Mouse (Mus musculus) c-Kit-positive CD71-positive TER-119-negative erythroid progenitor cells, embryonic 14.5 days (primary cell): ENCODE results near the gene Aff3.

ENCODE experiments used
- DNase-seq: peaks from one replicate; pipeline ENCODE4 v3.0.0-alpha.2; 2013; ENCODE audit warnings: low read depth

Aff3 gene

DNA sequence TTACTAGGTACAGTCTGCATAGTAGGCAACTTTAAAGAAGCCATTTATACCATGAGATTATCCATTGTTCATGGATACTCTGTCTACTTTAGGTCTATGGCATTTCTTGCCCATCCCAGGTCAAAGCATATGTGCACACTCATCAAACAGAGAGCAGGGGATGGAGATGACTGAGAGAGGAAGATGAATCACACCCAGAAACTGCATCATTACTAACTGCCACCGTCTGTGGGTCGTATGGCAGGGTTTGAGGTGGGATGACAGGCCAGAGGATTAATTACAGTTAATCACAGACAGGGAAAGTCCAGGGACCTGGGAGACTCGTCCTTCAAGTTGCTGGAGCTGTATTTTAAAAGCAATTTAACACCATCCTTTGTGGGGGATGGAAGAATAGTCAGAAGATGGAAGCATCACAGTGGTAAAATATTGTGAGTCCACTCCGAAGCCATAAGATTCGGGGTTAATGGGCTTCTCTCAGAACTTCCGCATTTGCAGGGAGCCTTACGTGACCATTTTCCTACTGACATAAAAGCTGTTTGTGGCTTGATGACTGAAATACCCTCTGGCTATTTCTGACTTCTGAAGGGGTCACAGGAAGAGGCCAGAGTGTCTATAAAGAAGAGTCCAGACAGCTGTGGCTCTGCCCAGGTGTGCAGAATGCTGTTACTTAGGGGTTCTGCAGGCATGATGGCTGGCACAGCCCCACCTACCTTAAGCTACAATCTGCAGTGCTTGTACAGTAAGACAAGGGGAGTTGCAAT, 427.5 kb downstream of the Aff3 start:
- DNase-seq, result no peak

DNA sequence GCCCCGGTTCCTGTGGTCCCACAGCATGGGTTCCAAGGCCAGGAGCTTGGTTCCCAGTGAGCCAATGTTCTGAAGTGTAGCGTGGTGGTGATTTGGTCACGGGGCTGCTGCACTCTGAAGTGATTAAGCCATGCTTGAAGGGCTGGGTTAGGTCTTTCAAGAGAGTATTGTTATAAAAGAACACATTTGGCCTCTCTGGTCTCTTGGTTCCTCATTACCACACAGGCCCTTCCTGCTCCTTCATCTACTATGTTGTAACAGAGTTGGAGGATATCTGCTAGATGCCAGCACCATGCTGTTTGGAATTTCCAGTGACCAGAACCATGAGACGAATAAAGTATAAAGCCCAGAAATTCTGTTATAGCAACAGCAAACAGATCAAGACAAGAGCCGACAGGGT, 431.6 kb downstream of the Aff3 start:
- no peak for DNase-seq

DNA sequence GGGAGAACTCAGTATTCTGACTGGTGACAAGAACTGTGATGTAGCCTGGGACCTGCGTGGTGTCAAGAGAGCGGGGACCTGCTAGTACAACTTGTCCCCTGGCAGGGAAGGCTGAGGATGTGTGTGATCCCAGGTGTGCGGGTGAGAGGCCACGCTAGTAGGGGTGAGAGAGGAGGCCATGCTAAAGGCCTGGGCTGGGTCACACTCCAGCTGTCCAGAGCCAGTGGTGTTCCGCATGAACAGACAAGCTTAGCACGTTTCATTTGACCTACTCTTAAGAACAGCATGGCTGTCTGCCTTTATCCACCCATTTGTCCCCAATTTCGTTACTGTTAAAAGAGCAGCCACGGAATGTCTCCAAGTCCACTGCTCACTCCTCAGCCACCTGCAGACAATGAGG, 434.7 kb downstream of the Aff3 start:
- no peak for DNase-seq

DNA sequence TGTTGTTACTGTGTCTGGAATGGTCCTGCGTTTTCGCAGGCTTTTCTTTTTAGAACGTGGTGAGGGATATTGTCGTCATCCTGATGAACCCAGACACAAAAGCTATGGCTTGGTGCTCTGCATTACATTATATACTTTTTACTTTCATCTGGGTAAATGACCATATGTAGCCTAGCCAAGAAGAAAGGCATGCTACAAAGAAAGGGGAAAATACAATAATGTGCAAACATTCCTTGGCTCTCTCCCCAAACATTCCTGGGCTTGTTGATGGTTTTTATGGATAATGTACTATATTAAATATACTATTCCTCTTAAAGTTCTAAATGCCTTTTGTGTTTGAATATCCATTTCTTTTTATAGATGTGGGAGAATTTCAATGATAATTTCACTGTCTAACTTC, 435.9 kb downstream of the Aff3 start:
- no peak for DNase-seq

DNA sequence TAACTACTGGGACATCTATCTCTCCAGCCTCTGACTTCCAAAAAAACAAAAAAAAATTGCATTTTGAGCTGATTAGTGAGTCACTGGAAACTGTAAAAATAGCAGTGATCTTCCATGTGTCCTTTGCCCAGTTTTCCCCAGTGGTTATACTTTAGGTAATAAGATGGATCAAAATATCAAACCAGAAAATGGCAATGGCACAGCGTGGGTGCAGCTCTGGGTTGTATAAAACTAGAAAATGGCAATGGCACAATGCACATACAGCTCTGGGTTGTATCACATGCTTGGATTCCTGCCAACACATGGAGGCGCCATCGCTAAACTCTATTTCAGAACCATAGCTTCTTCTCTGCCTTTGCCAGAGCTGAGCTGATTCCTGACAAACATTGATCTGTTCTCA, 439.6 kb downstream of the Aff3 start:
- DNase-seq, result no peak

DNA sequence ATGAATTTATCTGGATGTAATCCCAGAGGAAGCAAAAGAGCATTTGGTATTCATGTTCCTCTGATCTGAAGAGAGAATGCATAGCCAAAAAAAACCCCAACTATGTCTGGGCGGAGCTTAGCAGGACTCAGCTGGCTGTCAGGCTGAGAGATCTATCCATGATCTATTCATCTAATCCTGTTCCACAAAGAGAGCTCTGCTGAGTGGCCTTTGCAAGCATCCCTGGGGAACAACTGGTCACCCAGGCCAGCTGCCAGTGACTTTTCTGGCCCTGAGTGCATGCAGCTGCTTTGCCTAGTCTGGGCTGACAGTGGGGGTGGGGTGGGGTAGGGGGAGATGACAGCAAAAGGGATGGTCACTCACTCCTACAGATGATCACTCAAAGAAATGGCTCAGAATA, 442.6 kb downstream of the Aff3 start:
- no peak for DNase-seq

DNA sequence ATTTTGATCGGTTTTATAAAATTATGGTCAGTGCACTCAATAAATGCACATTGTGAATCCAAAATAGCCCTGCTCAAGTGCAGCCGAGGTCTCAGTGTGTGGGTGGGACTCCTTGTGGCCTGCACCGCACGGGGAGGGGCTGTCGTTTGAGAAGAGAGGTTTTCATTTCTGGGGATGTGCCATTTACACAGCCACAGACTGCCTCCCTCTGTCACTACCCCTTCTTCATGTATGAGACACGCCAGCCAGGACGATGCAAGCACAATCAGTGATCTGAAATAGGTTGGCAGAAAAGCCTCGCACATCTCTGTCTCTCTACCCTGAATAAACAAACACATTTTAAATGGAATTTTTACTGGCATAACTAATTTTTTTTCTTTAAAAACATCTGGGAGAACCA, 443.3 kb downstream of the Aff3 start:
- DNase-seq, result no peak

DNA sequence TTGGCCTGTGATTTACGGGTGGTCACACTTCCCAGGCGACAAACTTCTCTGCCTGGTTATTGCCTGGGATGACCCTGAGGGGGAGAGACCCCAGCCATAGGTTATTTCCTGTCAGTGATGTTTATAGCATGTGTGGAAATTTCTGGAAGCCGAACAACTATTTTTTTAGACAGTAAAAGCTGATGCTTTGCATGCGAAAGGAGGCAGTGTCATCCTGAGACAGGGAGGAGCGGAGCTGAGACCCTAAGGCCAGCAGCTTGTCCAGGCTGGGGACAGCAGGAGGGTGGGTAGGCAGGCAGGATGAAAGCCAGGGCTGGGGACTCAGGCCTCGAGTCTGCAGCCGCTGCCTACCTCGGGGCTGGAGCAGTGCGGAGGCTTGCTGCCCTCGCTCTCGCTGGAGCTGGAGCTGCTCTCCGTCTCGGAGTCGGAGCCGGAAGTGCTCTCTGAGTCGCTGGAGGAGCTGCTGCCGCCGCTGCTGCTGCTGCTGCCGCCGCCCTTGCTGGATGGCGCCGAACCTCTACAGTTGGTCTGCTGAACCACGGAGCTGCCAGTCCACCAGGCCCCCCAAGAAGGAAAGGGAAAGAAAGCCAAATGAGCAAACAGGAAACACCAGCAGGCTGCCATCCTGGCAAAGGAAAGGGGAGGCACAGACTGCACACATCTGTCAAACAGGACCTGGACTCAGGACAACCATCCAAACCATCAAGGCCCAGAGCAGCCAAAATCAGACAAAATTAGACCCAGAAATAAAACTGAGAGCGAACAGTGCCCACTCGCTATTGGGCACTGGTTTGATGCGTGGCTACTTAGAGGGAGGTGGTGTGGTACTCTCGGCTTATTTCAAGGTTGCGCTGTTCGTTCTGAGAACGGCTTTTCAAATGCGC, 446.6 kb downstream of the Aff3 start:
- no peak for DNase-seq

DNA sequence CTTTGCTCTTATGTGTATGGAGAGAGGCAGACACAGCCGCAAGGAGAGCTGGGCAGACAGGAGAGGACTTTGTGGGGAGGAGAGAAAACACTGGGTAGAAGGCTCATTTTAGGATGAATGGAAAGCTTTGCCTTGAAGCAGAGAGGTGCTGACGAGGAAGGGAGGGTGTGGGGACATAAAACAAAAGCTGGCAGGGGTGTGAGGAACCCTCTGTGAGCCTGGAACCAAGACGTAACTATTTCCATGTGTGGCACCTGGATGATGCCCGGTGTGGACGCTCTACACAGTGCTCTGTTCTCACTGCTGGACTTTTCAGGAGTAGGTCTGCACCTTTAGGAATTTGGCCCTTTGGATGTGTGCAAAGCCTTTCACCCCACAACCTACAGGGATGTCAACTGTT, 447.7 kb downstream of the Aff3 start:
- DNase-seq, result no peak

DNA sequence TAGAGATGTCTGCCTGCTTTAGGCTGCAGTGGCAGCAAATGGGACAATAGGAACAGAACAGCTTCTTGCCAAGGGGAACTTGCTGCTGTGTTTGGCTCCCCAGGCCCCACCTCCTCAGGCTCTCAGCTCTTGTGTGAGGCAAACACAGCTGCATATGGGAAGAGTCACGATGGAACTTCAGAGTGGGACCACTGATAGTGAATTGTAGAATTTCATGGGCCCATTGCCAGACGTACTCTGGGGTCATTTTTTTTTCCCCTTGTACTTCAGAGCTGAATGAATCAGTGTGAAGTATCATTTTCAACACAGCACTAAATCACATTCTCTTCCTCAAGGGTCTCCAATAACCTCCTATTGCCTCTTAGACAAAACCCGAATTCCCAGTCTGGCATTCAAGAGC, 451.4 kb downstream of the Aff3 start:
- no peak for DNase-seq

DNA sequence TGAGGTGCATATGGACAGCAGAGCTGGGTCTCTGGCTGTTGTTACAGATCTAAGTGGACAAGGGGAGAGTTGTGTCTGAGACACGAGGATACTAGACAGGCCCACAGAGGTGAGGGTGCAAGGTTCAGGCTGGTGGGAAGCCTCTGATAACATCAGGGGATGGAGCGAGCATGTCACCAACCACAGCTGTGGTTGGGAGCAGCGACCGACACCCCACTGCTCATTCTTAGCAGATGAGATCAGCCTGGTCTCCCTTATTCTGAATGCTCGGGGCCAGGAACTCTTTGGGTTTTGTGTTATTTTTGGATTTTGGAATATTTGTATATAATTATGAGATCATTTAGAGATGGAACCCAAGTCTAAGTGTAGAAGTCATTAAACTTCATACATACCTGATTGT, 452.4 kb downstream of the Aff3 start:
- no peak for DNase-seq

DNA sequence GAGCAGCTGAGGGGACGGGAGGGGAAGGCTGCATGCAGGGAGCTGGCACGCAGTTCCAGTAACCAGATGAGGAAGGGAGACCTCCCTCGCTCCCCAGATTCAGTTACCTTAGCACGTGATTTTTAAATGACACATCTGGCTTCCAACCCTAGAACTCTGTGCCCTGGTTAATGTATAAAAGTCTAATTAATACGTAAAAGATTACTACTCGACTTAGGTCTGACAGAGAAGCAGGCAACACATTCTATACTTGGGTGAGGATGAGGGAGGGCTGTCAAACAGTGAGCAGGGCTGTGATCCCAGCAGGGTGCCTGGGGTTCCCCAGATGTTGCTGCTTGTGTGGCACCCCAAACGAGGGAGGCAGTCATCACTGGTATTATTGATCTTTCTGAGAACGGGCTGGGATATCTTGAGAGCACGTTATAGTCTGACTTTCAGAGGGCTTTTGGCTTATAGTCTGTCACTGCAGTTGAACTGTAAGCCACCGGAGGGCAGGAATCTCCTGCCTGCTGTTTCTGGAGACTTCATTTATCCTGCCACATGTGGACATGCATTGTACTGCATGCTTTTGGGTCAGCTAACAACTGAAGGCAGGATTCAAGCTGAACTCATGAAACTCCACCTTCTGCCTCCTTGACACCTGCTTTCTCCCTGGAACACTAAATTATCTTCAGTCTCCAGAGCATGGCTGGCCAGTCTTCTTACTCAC, 462.1 kb downstream of the Aff3 start:
- DNase-seq, result peak; percentile 1

DNA sequence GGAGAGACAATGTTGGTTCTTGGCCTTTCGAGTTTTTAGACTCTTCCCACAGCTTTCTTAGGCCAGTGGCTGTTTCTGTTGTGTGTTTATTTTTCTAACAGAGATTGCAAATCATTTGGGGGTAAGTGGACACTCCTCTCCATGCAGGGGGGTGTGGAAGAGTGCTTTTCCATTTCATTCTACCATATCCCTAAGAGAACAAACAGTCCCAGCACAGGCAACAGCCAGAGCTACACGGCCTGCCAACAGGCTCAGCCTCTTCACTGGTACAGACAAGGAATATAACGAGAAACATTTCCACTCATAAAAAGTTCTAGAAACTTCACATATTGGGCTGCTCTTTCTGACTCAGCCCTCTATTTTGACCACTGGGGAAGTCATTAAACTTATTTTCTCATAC, 463.0 kb downstream of the Aff3 start:
- DNase-seq, result no peak

DNA sequence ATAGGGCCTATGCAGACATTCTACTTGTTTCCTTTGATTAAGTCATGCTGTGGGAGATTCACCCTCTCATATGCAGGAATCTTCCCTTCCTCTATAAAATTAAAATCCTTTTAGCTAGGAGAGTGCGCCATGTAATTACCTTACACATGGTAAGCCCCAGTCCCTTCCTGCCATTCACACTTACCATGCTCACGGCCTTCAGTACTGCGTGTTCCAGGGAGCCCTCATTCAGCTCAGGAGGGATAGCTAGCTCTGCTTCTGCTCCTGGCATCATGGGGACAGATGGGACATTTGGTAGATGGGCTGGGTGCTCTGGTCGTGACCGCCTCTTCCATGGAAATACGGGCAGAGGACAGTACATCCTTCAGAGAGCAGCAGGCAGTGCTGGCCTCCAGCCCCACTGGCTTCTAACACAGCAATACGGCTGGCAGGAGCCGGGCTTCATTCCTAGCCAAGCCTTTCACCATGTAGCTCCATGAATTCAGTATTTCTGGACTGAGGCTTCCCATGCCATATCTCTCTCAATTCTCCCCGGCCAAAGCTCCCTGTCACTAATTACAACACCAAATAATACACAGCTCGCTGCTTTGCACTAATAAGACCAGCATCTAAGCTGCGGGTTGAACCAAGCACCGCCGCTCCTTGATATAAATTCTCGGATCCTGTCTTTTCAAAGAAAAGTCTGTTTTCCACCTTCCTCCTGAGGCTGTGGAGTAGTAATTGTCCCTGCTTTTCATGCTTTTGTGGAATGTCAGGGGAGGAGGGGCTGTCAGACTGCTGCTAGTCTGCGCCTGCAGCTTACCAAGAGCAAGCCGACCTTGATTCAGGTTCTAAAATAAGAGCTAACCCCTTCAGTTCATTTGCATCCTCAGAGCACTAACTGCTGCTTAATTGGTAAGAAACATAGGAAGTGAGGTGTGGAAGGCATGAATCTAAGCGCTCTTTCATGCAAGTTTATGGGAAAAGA, 464.8 kb downstream of the Aff3 start:
- no peak for DNase-seq

DNA sequence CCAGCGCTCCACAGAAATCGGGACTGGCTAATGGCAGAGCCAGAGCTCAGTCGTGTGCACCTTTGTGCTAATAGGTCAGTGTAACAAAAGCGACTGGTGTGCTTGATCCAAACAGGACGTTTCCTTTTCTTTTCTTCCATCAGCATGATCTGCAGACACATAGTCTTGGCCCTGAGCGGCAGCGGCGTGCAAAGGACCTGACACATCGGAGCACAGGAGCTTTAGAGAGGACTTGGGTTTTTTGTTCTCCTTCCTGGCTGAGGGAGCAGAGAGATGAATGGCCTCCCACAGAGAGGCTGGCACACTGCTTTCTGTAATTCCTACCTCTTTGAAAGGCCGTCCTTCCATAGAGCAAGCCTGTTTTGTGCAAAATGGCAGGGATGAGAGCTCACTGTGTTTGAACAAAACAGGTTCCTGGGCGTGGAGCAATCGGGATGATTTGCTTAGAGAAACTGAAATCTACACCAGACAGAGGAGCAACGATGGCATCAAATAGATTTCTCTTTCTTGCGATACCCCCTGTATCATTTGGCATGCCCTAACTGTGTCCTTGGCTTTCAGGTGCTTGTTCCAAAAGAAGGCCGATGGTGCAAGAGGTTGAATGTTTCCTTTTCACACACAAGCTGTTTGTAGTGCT, 466.2 kb downstream of the Aff3 start:
- DNase-seq, result no peak

DNA sequence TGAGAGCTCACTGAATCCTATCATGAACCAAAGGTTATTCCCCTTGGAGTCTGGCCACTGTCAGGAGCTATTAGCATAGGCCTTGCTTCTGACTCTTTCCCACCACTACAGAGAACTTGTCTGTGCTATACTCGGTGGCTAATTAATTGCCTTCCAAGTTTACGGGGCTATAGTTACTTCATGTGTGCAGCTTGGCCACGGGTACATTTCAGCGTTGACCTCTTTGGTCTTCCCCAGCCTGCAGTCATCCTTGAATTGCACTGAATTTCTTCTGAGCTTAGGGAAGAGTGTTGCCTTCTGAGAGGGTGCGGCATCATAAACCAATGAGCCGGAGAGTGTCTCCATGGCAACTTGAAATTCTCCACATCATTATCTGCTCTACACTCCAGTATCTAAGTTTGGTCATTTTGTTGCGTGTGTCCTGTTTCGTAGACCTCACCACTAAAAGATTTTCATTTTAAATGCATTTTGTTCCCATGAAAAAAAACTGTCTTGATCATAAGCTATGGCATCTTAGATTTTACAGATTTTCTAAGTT, 467.5 kb downstream of the Aff3 start:
- no peak for DNase-seq

DNA sequence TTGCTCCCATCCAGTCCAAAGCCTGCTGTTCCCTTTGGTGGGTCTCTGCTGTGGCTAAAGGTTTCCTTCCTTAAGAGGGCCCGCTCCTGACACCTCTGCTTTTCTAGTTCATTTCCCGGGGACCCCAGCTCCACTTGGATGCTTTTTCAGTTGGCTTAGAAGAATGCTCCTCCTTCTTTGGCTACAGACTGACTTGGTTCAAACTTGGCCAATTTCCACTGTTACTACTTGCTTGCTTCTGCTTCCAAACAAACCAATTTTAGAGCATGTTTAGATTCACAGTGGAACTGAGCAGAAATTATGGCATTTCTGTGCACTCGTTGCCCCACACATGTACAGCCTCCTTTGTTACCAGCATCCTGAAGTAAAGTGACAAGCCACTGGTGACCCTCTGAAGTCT, 469.0 kb downstream of the Aff3 start:
- DNase-seq, result no peak

DNA sequence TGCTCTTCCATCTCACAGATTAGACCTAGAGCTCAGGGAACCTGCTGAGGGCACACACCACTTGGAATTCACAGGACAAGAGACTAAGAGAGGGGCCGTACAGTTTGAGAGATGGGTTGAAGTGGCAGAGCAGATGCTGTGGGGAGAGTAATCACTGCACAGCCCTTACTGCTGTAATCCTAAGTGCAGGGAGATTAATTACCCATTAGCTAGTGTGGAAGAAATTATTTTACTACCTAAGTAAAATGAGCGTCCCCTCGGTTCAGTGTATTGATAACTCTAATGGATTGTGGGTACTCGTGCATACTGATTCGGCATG, 478.6 kb downstream of the Aff3 start:
- no peak for DNase-seq

DNA sequence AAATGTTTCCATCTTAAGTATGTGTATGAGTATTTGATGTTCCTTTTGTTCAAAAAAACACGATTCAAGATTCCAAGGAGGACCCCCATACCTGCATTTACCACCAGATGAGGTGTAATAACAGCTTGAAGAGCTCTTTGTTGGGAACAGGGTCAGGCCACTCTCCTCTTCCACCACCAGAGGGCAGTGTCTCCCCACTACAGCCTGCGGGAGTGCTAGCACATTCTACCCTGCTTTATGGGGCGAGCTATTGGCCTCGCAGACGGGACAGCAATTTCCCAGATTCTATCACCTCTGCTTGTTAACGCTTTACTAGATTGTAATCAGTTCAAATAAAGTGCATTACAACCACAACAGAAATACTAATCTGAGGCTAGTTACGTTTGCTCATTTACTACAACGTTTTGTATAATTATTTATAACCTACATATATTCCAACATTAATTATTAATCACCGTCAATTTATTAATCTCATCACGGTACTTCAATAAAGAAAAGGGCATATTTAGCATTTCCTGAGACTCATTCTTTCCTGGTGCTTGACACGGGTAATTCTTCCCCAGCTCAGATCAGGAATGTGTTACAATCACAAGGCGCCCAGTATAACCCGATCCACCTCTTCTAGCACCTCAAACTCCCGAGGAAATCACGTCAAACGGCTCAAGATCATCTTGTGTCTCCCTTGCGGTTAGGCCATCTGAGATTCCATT, 479.1 kb downstream of the Aff3 start:
- peak; percentile 38 for DNase-seq

DNA sequence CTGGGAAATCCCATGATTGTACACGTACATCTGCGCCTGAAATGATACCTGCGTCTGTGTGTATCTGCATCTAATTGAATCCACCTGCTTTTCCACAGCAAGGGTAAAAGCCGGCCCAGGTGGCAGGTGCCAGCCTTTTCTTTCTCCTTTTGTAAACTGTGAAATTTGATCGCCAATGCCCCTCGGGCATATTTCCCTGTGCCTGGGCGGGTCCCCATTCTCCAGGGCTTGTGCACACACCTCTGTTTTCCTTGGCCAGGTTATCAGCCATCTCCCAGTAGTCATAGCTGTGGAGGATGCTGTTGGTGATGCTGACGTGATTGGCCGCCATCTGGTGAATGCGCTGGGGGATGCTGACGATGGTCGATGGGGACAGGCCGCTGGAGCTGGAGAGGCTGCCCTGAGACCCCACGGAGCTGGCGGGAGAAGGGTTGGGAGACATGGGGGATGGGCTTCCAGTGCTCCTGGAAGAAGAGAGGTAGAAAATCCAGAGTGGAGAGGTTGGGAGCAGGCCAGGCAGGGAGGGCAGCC, 483.7 kb downstream of the Aff3 start:
- DNase-seq, result no peak
